Mouse (Mus musculus) large intestine, adult 2 months (tissue): ENCODE measurements around the gene Evi5l. TPM values are rescaled to one million over a fixed set of nuclear protein-coding genes. Genes with fewer than 3 reads are reported as not detected.
A peak's percentile ranks its signal among the peaks of the same experiment; 100 is the strongest.

Experiments
- DNase-seq: peaks from one replicate; pipeline ENCODE4 v3.0.0-alpha.2; 2012; ENCODE audit warnings: low read depth, low spot score
- WGBS: fragments of 180-500 bp; shearing (Covaris S2); methylation state at CpG from one replicate; pipeline ENCODE4 v1.1.7; 2018; 5-methylcytosine and 5-hydroxymethylcytosine counted together
- polyA plus RNA-seq: library from polyadenylated mRNA; depleted of rRNA; stranded (reverse); fragments of >200 nt; gene quantifications from 2 replicates; pipeline ENCODE4 v1.2.3, GENCODE M21; 2012; rRNA removed

Gene Evi5l
- polyA plus RNA-seq, 1 experiment, result 7.9 TPM

- DNase-seq, result no peak
- under 1% methylated on average over 32 of the region's 32 CpGs for WGBS
These were observed 92.3 kb downstream of the Evi5l start for GRCm38 (mm10) chr8:4258678-4259077.

GRCm38 (mm10) chr8:4259125-4259804, 92.9 kb downstream of the Evi5l start, which contains the start of gene Ctxn1:
TSS of gene Ctxn1 (minus strand) at chr8:4259274.
- WGBS, result 7% methylated on average over 29 of the region's 33 CpGs
- DNase-seq, result peak; percentile 68

DNA sequence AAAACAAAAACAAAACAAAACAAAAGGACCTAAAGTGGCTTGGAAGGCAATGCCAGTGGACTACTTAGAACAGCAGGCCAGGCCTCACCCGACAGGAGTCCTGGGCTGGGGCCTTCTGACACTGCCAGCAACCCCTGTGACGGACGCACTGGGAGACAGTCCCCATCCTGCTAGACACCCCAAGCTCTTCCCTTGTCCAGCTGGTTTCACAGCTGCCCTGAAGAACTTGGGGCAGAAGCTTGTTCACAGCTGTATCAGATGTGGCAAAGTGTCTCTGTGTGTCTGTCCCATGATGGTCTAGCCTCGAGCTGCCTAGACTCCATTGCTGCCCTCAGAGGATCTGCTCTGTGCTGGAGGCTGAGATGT, 93.4 kb downstream of the Evi5l start:
- 84% methylated on average over 4 of the region's 4 CpGs for WGBS

More for the DNA sequence above, 93.4 kb downstream of the Evi5l start:
- no peak for DNase-seq

Other genes starting within 250 kb of the Evi5l start
- gene Cd209b, start 239.7 kb upstream of the Evi5l start, polyA plus RNA-seq, result 0.11 and 0.84 TPM in 2 replicates
- gene Cd209c, start 211.8 kb upstream of the Evi5l start, polyA plus RNA-seq, result 0.27 TPM in 1 of 2 replicates, not detected in the other
- 0.41 and 1.2 TPM in 2 replicates for gene Cd209f, start 60.7 kb upstream of the Evi5l start, polyA plus RNA-seq
- 0.27 and 0.45 TPM in 2 replicates for gene Cd209g, start 32.5 kb upstream of the Evi5l start, polyA plus RNA-seq
- gene Prr36, start 50.9 kb downstream of the Evi5l start, polyA plus RNA-seq, result 0.16 and 0.20 TPM in 2 replicates
- gene Lrrc8e, start 60.3 kb downstream of the Evi5l start, polyA plus RNA-seq, result 0.24 and 0.26 TPM in 2 replicates
- 15.6 and 18.7 TPM in 2 replicates for gene Map2k7, start 72.2 kb downstream of the Evi5l start, polyA plus RNA-seq
- gene Gm49320, start 72.3 kb downstream of the Evi5l start, polyA plus RNA-seq, result 1.5 and 1.7 TPM in 2 replicates
- gene Tgfbr3l, start 81.6 kb downstream of the Evi5l start, polyA plus RNA-seq, result 12.0 and 21.4 TPM in 2 replicates
- 24.6 and 30.5 TPM in 2 replicates for gene Snapc2, start 86.5 kb downstream of the Evi5l start, polyA plus RNA-seq
- 13.0 and 24.6 TPM in 2 replicates for gene Ctxn1, start 92.7 kb downstream of the Evi5l start, polyA plus RNA-seq
- gene Timm44, start 109.3 kb downstream of the Evi5l start, polyA plus RNA-seq, result 71.5 and 71.7 TPM in 2 replicates
- gene Ccl25, start 158.6 kb downstream of the Evi5l start, polyA plus RNA-seq, result 278 and 368 TPM in 2 replicates
- 43.2 and 47.3 TPM in 2 replicates for gene Elavl1, start 158.8 kb downstream of the Evi5l start, polyA plus RNA-seq